Mouse (Mus musculus) hematopoietic stem cell, adult 5-6 weeks (primary cell): ENCODE measurements at regions not wholly inside any gene's neighbourhood (a gene's known extent, or its start where the extent isn't known, plus 50 kb on each side); places are given as distances from the start of the nearest gene placed in this dataset.

Experiments
- ATAC-seq, 2 experiments: fragments of 125-278 bp in 1 of 2; replicated peaks in 1 of 2; 2 replicates each; pipeline ENCODE4 v1.8.0; 2016 to 2017; ENCODE audit warnings: inconsistent platforms in 2 of 2, mild to moderate bottlenecking in 2 of 2, moderate number of reproducible peaks in 2 of 2, low read depth in 1 of 2, moderate TSS enrichment in 1 of 2; ENCODE audit not compliant: low FRiP score in 2 of 2, poor library complexity in 2 of 2, severe bottlenecking in 2 of 2, insufficient read depth in 1 of 2, low TSS enrichment in 1 of 2

DNA sequence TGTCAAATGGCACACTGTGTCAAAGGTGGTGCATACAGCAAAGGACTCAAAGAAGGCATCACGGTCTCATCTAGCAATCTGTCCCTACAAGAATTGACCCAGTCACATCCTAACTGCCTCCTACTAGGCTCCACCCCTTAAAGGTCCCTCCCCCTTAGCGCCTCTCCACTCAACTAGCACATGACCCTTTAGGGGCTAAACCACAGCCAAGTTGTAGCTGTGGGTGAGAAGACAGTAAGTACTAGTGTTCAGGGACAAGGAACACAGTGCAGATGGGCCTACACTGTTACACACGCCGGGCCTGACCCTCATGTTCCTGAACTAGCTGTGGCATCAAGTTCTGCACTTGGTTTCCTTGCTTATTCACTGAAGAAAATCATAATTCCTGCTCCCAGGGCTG lies 192.4 kb downstream of the Bcl2l11 start:
- peak in 1 of 2 experiments; percentile 40; a peak in 1 of 4 replicates for ATAC-seq

DNA sequence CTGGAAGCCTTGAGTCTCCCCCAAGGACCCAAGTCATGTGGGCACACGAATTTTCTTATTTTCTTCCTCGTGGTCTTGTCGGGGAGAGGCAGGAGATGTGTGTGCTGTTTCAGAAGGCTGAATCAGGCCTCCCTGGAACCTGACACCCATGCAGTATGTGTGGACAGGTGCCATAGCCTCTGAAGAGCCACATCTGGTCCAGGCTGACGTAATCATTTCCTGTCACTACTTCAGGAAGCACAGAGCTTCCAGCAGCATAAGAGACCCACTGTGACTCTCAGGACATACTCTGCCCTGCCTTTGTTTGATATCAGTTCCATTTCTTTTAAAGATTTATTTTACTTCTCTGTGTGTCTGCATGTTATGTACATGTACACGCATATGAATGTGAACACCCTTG lies 193.1 kb downstream of the Bcl2l11 start:
- peak; percentile 72 to 82 for ATAC-seq

DNA sequence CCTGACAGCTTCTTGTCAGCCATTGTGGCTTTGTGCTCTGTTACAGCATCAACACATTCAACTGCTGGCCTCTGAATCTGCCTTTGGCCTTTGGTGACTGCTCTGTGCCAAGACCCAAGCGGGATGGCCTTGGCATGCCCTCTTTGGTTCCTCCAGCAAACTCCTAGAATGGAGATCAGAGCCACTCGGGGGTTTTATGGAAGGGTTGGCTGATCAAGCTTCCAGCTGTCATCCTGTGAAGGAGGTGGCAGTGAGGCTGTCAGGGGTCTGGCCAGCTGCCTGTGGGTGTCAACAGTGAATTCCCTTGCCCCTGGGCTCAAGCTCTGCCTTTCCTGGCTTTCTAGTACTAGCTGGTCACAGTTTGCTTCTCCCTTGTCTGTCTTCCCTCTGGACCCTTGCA lies 195.6 kb downstream of the Bcl2l11 start:
- ATAC-seq = no peak

DNA sequence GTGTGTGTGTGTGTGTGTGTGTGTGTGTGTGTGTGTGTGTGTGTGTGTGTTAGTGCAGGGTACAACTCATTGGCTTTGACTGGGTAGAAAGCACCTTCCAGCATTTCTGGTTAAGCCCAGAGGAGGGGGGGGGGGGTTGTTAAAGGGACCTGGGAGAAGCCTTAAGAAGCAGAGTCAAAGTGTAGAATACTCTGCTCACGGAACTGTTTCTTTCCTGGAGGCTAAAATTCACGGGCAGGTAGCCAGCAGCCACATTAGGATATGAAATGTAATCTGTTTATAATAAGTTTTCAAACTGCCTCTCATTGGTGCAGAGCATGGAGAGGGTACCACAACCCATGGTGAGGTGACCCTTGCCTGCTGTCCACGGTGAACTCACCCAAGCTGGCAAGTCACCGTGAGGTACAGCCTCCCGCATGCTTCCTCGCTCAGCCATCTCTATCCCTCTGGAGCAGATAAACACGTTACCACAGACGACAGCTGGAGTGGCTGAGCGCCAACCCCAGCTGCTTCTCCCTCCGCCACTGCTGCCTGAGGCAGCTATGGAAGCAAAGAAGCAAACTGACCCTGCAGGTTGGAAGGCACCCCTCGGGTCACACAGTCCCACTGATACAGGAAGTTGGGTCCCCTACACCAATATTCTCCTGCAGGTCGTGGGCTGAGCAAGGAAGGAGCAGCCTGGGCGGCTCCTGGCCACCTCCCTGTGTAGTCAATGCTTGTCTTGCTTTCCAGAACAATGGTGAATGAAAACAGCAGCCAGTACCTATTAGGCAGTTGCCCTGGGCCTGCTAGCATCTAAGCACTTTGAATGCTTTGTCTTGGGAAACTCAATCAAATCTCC lies 198.6 kb downstream of the Bcl2l11 start:
- ATAC-seq = peak; percentile 35 to 51; a peak in 3 of 4 replicates

DNA sequence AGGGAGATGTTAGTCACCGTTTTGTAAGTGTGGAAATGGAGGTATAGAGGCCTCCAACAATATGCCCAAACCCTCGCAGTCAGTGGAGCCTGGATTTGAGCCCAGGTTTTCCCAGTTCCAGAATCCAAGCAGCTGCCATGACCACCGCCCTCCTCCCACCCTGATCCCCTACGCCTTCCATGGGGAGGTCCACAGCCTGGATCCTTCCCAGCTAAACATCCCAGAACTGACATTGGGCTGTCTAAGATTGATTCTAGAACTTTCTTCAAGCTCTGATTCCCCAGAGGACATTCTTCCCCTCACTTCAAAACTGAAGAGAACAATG lies 199.2 kb downstream of the Bcl2l11 start:
- no peak for ATAC-seq

DNA sequence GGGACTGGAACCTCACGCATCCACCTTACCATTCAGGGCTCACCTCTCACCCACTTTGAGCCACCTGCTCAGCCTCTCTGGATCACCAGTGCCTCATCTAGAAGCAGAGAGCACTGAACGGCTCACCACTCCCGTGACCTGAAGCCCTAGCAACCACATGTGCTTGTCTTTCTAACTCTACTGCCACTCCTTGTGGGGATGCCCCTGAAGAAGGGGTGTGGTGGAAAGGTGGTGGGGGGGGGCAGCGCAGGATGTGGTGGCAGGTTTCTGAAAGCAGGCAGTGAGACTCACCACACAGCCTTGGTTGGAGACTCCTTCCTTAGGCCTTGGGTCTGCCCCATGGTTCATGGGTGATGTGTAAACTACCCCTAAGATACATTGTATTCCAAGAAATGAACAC lies 199.6 kb downstream of the Bcl2l11 start:
- ATAC-seq = peak; percentile 43 to 47; a peak in 2 of 4 replicates

DNA sequence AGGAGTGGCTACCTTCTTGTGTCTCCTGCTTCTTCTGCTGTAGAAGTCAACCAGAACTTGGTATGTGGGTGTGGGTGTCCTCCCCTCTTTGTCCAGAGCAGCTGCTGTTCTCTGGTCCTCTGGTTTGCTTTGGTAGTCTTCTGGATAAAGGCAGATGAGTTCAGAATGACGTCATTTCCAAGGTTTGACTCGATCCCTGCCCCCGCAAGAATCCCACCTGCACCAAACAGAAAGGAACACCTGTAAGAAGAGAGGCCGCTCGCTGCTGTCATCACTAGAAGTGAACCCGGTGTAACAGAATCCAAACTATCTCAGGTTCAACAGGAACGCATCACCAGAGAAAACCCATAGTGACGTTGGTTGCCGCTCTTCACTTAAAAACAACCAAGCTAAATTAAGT lies 205.0 kb downstream of the Bcl2l11 start:
- no peak for ATAC-seq

DNA sequence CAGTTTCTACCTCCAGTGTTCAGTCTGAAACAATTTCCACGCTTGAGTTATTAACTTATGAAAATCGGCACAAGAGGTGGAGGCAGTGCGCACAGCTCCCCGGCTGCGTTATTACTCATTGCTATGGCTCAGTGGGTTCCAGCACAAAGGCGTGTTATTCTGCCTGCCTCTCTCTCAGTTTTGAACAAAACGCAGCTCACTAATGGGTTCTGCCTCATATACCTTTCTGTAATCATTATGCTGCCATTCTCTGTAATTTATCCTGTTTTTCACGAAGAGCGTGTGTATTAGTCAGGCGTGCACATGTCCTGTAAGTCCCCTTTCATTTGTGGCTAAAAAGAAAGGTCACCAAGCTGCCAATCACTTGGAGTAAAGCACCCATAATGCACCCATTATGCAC lies 205.4 kb downstream of the Bcl2l11 start:
- ATAC-seq = no peak

DNA sequence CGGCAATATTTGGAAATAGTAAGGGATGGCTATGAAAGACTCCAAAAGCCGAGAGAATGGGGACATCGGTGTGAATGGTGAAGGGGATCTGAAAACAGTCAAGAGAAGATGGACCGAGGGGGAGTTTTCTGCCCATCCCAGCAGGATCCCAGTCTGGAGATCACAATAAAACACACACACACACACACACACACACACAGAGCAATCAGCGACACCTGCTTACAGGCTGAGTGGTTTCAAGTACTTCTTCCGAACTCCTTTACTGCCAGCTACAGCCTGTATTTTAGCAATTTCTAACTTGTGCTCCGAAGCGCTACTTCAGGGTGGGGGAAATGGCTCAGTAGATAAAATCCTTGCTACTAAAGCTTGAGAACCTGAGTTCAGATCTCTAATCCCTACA lies 205.8 kb downstream of the Bcl2l11 start:
- ATAC-seq = no peak

DNA sequence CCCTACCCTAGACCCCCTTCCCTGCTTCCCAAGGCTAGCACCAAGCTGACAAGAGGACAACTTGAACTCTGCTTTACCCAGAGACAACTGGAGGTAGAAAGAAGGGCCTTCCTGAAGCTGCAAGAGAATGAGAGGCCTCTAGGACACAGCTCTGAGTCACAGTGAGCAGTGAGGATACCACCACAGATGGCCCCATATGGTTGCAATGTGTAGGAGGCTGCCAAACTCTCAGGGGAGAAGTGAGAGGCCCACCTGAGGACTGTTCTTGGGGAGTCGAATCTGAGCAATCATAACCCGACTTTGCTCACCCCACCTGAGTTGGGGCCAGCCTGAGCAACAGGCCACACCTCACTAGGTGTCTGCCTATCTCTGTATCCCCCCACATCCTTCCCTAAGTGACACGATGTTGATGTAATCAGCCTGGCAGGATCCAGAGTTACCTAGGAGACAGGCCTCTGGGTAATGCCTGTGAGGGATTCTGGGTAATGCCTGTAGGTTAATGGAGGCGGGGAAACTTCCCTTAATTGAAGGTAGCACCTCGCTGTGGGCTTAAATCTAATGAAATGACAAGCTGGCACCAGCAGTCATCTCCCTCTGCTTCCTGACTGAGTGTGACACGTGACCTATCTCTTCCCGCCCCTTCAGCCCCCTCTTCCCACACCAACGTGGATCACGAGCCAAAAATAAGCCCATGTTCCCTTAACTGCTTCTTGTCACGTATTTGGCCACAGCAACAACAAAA lies 207.7 kb downstream of the Bcl2l11 start:
- ATAC-seq = peak; percentile 19 to 26; a peak in 2 of 4 replicates

DNA sequence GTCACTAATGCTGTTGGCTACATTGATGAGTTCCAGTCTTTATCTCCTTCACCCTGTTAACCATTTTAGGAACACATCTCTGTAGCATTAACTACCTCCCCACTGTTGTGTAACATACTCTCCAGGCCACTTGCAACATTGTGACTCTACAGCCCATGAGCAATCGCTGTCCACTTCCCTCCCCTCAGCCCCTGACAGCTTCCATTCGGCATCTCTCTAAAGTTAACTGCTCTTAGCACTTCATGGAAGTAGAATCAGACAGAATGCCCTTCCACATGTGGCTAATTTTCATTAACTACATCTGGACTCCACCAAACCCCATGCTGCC lies 208.3 kb downstream of the Bcl2l11 start:
- peak in 1 of 2 experiments; percentile 51; a peak in 1 of 4 replicates for ATAC-seq

DNA sequence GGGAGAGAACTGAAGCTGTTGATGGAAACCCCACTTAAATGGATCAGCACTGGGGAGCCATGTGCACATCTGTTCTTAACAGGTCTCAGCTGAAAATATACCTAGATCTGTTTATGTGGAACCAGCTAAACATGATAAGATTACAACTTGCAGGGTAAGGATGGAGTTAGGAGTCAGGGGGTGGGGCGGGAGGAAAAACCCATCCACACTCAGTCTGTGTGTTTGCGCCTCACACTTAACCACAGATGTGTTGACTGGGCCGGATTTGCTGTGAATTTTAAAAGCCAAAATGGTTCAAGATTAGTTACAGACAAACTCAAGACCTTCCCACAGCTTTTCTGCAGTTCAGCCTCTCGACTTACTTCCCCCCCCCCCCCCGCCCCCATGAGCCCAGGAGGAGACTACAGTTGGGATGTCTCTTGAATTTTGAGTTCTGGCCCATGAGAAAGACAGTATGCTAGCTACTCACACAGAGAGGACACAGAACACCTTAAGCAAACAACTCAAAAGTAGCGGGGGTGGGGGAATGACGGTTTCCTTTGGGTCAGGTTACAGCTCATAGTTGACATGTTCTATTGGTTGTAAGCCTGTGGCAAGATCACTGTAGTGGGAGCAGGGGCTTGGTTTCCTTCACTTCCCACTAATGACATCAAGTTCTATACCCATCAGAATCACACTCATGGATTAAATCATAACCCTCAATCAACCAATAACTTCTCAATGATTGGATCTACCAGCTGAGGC lies 209.1 kb downstream of the Bcl2l11 start:
- ATAC-seq = no peak

DNA sequence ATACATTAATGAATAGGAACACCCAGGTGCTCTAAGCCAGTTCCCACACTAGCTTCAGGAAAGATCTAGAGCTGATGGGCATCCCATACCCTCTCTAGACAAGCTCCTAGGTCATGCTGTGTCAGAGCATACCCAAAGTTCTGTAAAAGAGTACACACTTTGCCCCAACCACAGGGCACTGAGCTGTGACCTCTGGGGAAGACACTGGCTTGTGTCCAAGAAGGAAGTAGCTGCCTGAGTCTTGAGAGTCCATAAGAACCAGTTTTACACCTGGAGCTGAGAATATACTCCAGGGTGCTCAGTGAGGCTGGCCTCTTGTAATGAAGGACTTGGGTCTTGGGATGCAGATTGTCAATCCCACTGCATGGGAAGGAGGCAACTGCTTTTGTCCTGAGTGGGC lies 211.4 kb downstream of the Bcl2l11 start:
- 0 out of 4 replicates have a peak, but pooled peaks of 1 of the 2 experiments have one; percentile 12 for ATAC-seq

DNA sequence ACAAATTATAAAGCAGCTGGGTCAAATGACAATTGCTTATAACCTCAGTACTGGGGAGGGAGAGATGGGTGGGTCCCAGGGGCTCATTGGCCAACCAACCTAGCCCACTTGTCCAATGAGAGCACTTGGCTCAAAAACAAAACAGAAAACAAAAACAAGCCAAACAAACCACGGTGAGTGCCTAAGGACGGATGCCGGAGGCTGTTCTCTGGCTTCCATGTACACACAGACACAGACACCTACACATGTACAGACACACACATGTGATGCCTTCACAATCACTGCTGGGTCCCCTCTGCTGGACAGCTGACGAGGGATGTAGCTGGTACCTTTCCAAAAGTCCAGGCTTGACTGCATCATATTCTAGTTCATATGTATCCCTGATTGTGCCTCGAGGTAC lies 212.0 kb downstream of the Bcl2l11 start:
- ATAC-seq = no peak

DNA sequence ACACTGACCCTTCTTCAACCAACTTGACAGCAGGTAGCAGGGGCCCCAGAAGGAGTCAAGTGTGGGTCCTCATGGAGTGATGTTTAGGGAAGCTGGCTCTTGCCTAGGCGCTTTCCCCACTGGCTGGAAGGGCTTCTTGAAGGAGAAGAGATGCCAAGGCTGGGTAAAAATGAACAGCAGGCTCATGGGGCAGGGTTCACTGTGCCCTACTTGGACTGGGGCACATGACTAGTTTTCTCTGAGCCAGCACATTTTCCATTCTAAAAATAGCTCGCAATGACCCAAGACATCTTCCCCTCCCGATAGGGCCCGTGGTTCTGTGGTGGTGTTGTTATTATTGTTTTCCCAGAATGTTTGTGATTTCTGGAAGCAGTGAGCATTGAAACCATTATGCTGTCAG lies 212.6 kb downstream of the Bcl2l11 start:
- no peak for ATAC-seq

DNA sequence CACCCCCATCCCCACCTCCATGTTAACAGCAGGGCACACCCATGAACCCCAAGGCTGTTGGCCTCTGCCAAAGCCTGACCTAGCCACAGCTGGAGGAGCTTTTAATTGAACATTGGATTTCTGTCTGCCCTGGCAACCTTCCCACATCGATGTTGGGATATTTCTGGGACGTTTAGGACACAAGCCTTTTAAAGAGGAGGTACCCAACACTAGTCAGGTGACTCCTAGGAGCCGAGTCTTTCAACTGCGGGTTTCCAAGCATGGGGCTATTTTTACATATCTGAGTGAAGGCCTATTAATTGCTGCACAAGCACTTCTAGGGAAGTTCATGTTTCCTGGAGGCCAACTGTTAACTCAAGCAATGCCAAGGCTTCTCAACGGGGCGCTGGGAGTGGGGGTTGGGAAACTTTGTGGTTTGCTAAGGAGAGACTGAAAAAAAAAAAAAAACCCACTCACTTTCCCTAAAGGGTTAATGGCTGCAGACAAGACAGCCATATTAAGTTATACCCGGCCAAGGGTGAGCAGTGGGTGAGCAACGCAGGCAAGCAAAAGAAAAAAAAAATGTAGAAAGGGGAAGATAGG lies 213.3 kb downstream of the Bcl2l11 start:
- peak; percentile 27 to 42 for ATAC-seq

DNA sequence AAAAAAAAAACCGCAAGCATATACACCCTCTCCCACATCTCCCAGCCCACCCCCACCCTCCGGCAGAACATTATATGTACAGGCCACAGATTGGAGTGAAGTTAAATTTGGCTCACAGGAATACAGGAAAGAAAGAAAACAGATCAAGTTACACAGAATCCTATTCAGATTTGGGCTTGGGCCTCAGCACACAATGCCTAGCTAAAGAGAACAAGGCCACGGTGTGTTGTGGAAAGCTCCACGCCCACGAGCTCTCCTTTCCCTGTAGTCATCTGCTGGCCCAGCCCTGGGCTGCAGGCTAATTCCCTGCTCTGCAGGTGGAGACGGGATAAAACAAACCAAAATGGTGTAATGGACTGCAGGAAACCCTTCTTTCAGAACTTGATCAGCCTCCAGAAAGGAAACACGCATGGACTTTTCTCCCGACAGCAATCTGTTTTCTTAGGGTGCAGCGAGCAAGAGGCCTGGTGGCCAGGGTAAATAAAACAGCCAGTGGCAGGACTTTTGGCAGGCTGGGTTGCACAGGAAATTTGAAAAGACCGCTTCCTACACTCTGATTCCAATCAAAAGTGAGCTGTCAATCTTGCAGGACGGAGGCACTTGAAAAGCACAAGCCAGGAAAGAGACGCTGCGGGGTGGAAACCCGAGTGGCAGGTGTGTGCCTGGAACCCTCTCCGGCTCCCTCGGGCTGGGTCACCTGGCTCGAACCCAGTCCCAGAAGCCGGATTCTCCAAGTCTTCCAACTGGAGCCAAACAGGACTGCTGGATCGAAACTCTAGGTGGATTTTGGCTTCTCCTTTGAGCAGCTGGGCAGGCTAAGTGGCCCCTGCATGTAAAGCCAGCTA lies 214.0 kb downstream of the Bcl2l11 start:
- ATAC-seq = peak; percentile 2 to 19; a peak in 2 of 4 replicates
